Mouse (Mus musculus) olfactory bulb, adult 2 months (tissue): ENCODE measurements around the gene D630036H23Rik.

Experiments used
- CTCF ChIP-seq: fragments of 200-500 bp; IDR thresholded peaks from 2 replicates; pipeline ENCODE4 v1.5.1; 2012; ENCODE audit warnings: low read depth, mild to moderate bottlenecking, low read length, moderate library complexity; ENCODE audit not compliant: insufficient read depth
- POLR2A ChIP-seq: fragments of 200-500 bp; IDR thresholded peaks from 2 replicates; pipeline ENCODE4 v1.6.1; 2012; ENCODE audit warnings: mild to moderate bottlenecking, low read depth, low read length, moderate library complexity; ENCODE audit not compliant: insufficient read depth

GRCm38 (mm10) chr12:36333837-36334281, 48.1 kb downstream of the D630036H23Rik start:
- TF ChIP-seq CTCF = no peak
- no peak for TF ChIP-seq POLR2A
